Mouse (Mus musculus) neural tube, embryonic 15.5 days (tissue): Measurements from ENCODE around the gene Pdcd1. TPM values are rescaled to one million over a fixed set of nuclear protein-coding genes. Genes with fewer than 3 reads are reported as not detected.
"Not testable (repeated sequence)": the region's sequence is repeated elsewhere in the genome, so short reads cannot be mapped to it uniquely, and the experiment has no call there.

Source experiments
- ATAC-seq: fragments of 200-750 bp; cut with Nextera tagmentation; 2 replicates; pipeline ENCODE4 v1.8.0; 2017; ENCODE audit warnings: mild to moderate bottlenecking, moderate TSS enrichment, moderate library complexity; ENCODE audit not compliant: low FRiP score
- H3K27ac ChIP-seq: fragments of 300-500 bp; sonication (generic); replicated peaks from 2 replicates; pipeline ENCODE4 v1.5.1; 2015; ENCODE audit warnings: mild to moderate bottlenecking, inconsistent platforms
- H3K27me3 ChIP-seq: fragments of 300-500 bp; sonication (generic); replicated peaks from 2 replicates; pipeline ENCODE4 v1.6.1; 2015; ENCODE audit warnings: inconsistent platforms
- H3K36me3 ChIP-seq: fragments of 300-500 bp; sonication (generic); 2 replicates; pipeline ENCODE4 v1.6.1; 2015; ENCODE audit warnings: inconsistent platforms
- H3K4me1 ChIP-seq: fragments of 300-500 bp; sonication (generic); 2 replicates; pipeline ENCODE4 v1.6.1; 2015; ENCODE audit warnings: inconsistent platforms
- H3K4me2 ChIP-seq: fragments of 300-500 bp; sonication (generic); 2 replicates; pipeline ENCODE4 v1.6.1; 2015; ENCODE audit warnings: inconsistent platforms, mild to moderate bottlenecking, moderate library complexity
- H3K4me3 ChIP-seq: fragments of 300-500 bp; sonication (generic); replicated peaks from 2 replicates; pipeline ENCODE4 v1.5.1; 2015; ENCODE audit warnings: mild to moderate bottlenecking, inconsistent platforms
- H3K9ac ChIP-seq: fragments of 300-500 bp; sonication (generic); replicated peaks from 2 replicates; pipeline ENCODE4 v1.6.1; 2015; ENCODE audit warnings: mild to moderate bottlenecking, inconsistent platforms
- H3K9me3 ChIP-seq: fragments of 300-500 bp; sonication (generic); replicated peaks from 2 replicates; pipeline ENCODE4 v1.6.1; 2016; ENCODE audit warnings: inconsistent platforms
- WGBS: fragments of 180-500 bp; shearing (Covaris S2); methylation state at CpG from one replicate; pipeline ENCODE4 v1.1.7; 2015; ENCODE audit warnings: mixed read lengths; 5-methylcytosine and 5-hydroxymethylcytosine counted together
- polyA plus RNA-seq: library from polyadenylated mRNA; unstranded; fragments of >200 nt; fragmentation: Nextera tagmentation; extraction: Ambion mirVana; gene quantifications from 2 replicates; pipeline ENCODE4 v1.2.1, GENCODE M21; 2015

The Pdcd1 gene
- polyA plus RNA-seq: 2.1 TPM in 1 of 2 replicates, not detected in the other

DNA sequence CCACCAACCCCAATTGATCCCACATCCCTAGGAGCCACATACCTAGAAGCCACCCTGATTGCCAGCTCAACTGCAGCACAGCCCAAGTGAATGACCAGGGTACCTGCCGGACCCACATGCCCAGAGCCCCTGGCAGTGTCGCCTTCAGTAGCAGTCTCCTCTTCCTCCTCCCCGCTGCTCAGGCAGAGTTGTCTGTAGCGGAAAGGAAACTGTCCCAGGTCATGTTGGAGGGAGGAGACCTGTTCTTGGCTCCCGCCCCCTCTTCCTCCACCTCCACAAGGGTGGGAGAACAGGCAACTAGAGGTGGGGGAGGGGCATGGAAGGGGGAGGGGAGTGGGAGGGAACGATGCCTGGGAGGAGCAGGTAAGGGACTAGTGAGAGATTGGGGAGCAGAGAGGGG is at the start of gene Pdcd1:
Pdcd1 (minus strand) TSS at position 181 of the 400 bp plus-strand sequence.
- no peak for ATAC-seq
- WGBS: 57% methylated on average over 6 of the region's 6 CpGs
- no peaks in the 10 kb centered on the region for H3K36me3 ChIP-seq

DNA sequence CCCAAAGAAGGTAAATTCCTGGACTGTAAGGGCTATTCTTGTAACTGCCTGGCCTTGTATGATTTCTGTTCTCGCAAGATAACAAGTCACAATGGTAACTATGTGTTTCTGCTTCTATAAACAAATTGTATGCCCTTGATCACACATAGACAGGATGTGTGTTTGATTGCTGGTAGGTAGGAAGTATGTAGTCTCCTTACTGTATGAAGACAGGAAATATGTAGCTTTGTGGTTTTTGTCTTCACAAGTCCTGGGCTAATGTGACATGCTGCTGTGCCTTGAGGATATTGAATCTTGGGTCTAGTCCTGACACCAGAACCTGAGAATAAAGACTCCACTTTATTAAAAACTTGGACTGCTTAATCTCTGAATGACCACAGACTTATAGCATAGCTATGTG is 39.4 kb upstream of the Pdcd1 start:
- ATAC-seq: no peak
- no peaks in the 10 kb centered on the region for H3K36me3 ChIP-seq
- H3K4me2 ChIP-seq: no peak overlapping the region
- H3K27me3 ChIP-seq: no peaks in the 10 kb centered on the region
- H3K4me1 ChIP-seq: no peaks in the 10 kb centered on the region
- H3K9me3 ChIP-seq: no peaks in the 10 kb centered on the region
- no peak overlapping the region for H3K27ac ChIP-seq
- no peak overlapping the region for H3K4me3 ChIP-seq
- H3K9ac ChIP-seq: no peak overlapping the region
- WGBS: 84% methylated on average over 1 of the region's 1 CpGs

More for the DNA sequence above, at the start of gene Pdcd1:
- no peak within 1 kb of the TSS for H3K27ac ChIP-seq
- no peaks in the 10 kb centered on the region for H3K9me3 ChIP-seq
- no peak within 1 kb of the TSS for H3K9ac ChIP-seq
- no peaks in the 10 kb centered on the region for H3K27me3 ChIP-seq
- H3K4me3 ChIP-seq: no peak within 1 kb of the TSS
- no peaks in the 10 kb centered on the region for H3K4me1 ChIP-seq
- no peak within 1 kb of the TSS for H3K4me2 ChIP-seq

DNA sequence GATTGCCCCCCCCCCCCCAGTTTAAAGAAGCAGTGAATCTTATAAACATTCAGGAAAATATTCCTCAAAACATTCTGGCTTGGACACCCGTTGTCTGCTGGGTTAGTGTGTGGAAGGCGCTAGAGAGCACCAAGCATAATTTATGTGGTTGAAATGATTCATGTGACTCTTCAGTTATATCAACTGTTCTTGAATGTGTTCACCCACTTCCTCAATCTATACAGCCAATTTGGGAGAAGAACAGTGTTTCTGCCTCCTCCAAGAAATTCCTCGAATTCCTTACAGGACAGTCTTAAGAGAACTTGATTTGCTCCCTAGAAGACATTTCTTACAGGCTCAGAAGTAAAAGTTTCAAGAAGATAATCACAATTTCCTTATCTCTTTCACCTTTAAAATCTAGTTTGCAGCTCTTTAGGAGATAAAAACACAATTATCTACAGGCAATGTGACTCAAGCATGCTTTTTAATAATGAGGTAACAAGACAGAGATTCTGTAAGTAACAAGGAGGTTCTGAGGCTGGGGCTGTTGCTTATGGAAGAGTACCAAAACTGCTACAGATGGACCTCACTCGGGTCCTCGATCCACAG is 34.1 kb upstream of the Pdcd1 start:
- Histone ChIP-seq H3K27me3 (no peaks in the 10 kb centered on the region), H3K4me3 (no peak overlapping the region), H3K4me1 (no peaks in the 10 kb centered on the region), H3K4me2 (no peak overlapping the region), H3K36me3 (no peaks in the 10 kb centered on the region), H3K27ac (no peak overlapping the region), H3K9ac (no peak overlapping the region), H3K9me3 (no peaks in the 10 kb centered on the region)
- no peak for ATAC-seq
- WGBS: 88% methylated on average over 5 of the region's 5 CpGs

DNA sequence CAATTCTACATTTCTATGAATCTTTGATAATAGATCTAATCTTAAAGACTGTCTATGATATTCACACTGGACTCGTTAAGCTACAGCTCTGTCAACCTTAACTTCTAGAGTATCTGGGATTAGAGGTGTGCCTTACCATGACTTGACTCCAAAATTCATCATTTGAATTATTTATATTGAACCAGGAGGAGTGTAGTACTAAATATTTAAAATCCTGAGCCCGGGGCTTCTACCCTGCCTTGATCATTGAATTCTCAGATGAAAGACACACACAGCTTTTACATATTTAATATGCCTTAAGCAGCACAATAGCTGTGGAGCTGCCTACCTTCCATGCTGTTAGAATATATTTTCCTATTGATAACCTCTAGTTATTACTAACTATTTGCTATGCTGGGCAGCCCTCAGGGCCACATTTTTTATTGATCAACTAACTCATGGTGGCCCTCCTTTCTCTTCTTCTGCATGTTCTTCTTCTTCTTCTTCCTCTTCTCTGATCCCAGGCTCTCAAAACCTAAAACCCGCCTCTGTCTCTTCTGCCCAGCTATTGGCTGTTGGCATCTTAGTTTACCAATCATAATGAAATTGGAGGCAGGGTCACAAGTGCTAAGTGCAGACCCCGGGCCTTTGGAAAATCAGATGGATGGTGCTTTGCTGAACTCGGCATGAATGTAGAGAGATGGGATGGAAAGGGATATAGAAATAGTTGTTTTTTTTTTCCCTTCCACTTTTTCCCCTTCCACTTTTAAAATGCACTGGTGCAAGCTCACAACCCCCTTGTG is 33.2 kb upstream of the Pdcd1 start:
- no peak for ATAC-seq
- Histone ChIP-seq H3K4me1 (no peaks in the 10 kb centered on the region), H3K4me3 (no peak overlapping the region), H3K36me3 (no peaks in the 10 kb centered on the region), H3K9me3 (no peaks in the 10 kb centered on the region), H3K27ac (no peak overlapping the region), H3K27me3 (no peaks in the 10 kb centered on the region), H3K4me2 (no peak overlapping the region), H3K9ac (no peak overlapping the region)
- WGBS: 87% methylated on average over 5 of the region's 5 CpGs

DNA sequence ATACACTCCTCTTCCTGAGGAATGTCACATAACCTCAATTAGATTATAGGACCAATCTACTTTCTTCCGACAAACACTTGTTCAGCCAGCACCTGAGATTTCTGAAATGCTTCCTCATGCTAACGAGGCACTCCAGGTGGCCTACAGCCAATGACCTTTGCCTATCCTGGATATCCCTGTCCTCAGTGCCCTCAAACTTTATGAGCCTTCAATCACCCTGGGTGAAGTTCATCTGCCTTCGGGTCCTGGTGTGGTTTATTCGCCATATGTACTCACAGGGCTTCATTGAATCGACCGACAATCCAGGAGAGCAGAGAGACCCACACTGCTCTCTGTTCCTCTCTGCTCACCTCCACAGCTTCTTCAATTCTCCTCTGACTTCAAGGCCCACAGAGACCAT is 29.4 kb upstream of the Pdcd1 start:
- H3K27ac ChIP-seq: no peak overlapping the region
- ATAC-seq: no peak
- H3K4me2 ChIP-seq: no peak overlapping the region
- no peaks in the 10 kb centered on the region for H3K9me3 ChIP-seq
- H3K9ac ChIP-seq: no peak overlapping the region
- H3K36me3 ChIP-seq: no peaks in the 10 kb centered on the region
- no peaks in the 10 kb centered on the region for H3K4me1 ChIP-seq
- H3K27me3 ChIP-seq: no peaks in the 10 kb centered on the region
- 89% methylated on average over 6 of the region's 6 CpGs for WGBS
- H3K4me3 ChIP-seq: no peak overlapping the region

DNA sequence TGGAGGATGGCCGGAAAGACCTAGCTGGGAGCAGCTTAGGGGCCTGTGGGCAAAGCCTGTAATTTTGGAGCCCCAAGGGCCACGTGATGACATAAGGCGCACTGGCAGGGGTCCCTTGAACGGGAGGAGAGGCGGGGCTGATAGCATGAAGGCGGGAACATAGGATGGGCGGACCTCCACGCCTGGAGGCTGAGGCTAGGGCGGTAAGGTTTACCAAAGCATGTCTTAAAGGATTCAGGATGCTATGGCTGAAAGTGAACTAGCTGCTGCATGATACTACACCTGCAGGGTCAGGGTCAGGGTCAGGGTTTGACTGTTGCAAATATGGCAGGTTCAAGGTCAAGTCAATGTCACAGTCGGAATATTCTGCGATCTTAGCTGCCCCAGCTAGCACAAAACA is 28.8 kb upstream of the Pdcd1 start:
- WGBS: 68% methylated on average over 11 of the region's 11 CpGs
- no peak overlapping the region for H3K27ac ChIP-seq
- no peak overlapping the region for H3K4me3 ChIP-seq
- H3K36me3 ChIP-seq: no peaks in the 10 kb centered on the region
- no peaks in the 10 kb centered on the region for H3K27me3 ChIP-seq
- peak overlapping the region; percentile 38 for H3K4me2 ChIP-seq
- ATAC-seq: no peak
- H3K9ac ChIP-seq: no peak overlapping the region
- no peaks in the 10 kb centered on the region for H3K9me3 ChIP-seq
- H3K4me1 ChIP-seq: no peaks in the 10 kb centered on the region

DNA sequence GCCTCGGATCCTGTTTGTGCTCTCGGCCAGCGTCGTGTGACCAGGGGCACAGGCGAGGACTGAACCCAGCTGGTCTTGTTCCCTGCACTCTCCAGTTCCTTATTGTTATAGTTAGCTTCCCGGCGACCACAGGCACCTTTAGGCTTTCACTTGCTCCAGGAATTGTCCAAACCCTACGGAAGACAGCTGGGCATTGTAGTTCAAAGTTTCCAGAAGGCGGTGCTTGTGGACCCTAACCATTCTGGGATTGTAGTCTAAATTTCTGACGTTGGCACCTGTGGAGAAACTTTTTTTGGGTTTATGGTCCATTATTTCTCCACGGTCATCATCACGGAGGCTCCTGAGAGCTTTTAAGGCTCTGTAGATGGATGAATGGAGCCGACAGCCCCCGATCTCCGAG is 28.4 kb upstream of the Pdcd1 start:
- no peak overlapping the region for H3K4me3 ChIP-seq
- H3K27ac ChIP-seq: no peak overlapping the region
- H3K36me3 ChIP-seq: no peaks in the 10 kb centered on the region
- H3K4me2 ChIP-seq: peak overlapping the region; percentile 38
- 53% methylated on average over 15 of the region's 15 CpGs for WGBS
- no peaks in the 10 kb centered on the region for H3K9me3 ChIP-seq
- H3K4me1 ChIP-seq: no peaks in the 10 kb centered on the region
- no peak for ATAC-seq
- H3K9ac ChIP-seq: no peak overlapping the region
- H3K27me3 ChIP-seq: no peaks in the 10 kb centered on the region

DNA sequence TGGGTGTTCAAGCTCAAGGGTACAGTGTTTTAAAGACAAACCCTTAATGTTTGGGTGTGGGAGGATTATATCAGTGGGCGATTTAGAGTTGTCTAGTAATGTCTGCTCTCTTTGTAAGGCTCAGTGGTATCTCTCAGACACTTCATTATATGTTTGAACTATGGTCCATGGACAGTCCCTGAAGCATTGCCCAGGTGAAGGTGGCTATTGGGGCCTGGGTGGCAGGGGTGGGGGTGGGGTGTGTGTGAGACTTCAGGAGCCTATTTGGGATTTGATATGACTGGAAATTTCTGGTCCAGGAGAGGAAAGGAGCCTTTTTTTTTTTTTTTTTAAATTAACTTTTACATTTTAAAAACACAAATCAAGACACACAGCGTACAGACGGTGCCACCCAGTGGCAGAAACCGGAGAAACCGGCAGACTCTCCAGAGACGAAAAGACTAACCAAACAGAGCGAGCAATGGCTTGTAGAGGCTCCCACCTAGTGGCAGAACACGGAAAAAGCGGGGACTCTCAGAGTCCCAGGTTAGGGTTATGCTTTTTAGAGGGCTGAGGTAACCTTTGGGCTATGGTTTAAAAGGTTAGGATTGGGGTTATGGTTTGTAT is 26.6 kb upstream of the Pdcd1 start:
- Histone ChIP-seq H3K27me3 (no peaks in the 10 kb centered on the region), H3K4me3 (no peak overlapping the region), H3K9me3 (no peaks in the 10 kb centered on the region), H3K4me1 (no peaks in the 10 kb centered on the region), H3K4me2 (no peak overlapping the region), H3K27ac (no peak overlapping the region), H3K9ac (no peak overlapping the region), H3K36me3 (no peaks in the 10 kb centered on the region)
- peak; percentile 92 for ATAC-seq
- 4% methylated on average over 9 of the region's 9 CpGs for WGBS

DNA sequence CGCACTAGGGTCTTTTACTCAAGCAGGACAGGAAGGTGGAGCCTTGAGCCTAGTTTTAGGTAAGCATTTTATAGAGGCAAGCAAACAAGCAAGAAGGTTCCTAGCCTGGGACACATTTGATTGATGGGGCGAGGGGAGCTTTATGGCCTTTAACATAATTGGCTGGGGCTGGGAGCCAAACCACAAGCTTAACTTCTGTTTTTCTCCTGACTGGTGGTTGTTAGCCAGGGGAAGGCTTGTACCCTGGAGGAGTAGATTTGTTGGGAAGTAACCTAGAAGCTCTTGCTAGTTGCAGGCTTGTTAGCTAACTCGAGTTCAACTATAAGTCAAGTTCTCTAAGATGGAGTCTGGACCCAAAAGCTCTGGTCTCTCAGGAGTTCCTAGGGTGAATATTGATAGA is 26.0 kb upstream of the Pdcd1 start:
- Histone ChIP-seq H3K9ac (no peak overlapping the region), H3K4me2 (no peak overlapping the region), H3K9me3 (no peaks in the 10 kb centered on the region), H3K27ac (no peak overlapping the region), H3K27me3 (no peaks in the 10 kb centered on the region), H3K4me1 (no peaks in the 10 kb centered on the region), H3K4me3 (no peak overlapping the region), H3K36me3 (no peaks in the 10 kb centered on the region)
- 63% methylated on average over 3 of the region's 3 CpGs for WGBS
- ATAC-seq: 0 out of 2 replicates have a peak, but pooled peaks have one; percentile 12

DNA sequence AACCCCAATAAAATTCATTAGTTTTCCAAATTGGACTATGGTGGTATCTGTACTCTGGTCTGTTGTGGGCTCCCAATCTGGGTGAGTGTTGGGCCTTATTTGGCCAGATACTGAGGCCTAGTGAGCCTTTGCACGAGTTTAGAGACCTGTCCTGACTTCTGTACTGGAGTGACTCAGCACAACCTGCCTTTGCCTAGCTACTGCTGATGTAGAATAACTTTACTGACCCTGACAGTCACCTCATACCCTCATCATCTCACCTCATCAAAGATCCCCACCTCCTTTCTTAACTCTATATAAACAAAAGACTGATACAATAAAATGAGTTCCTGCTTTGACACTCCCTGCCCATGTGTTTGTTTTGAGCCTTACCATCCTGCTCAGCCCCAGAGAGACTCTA is 24.3 kb upstream of the Pdcd1 start:
- Histone ChIP-seq H3K9me3 (no peaks in the 10 kb centered on the region), H3K9ac (no peak overlapping the region), H3K27me3 (no peaks in the 10 kb centered on the region), H3K36me3 (no peaks in the 10 kb centered on the region), H3K4me3 (no peak overlapping the region), H3K4me1 (no peaks in the 10 kb centered on the region), H3K27ac (no peak overlapping the region), H3K4me2 (no peak overlapping the region)
- 35% methylated on average over 1 of the region's 1 CpGs for WGBS
- ATAC-seq: no peak

DNA sequence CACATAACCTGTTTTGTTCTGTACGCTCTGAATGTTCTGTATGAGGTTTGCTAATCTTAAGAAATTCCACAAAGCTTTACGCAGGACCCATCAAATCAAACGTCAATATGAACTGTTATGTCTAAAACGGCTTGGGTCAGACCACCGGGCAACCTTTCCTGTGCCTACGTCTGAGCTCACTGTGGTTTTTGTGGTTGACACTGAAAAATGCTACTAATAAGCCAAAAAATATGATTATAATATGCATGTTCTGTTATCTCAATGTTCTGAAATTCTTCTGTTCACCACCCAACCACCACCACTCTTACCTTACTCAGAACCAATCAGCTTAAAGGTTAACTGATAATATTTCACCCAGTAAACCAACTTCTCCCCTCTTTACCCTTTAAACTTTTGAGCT is 22.4 kb upstream of the Pdcd1 start:
- no peak for ATAC-seq
- Histone ChIP-seq H3K36me3 (no peaks in the 10 kb centered on the region), H3K27me3 (no peaks in the 10 kb centered on the region), H3K9ac (no peak overlapping the region), H3K27ac (no peak overlapping the region), H3K4me1 (no peaks in the 10 kb centered on the region), H3K4me3 (no peak overlapping the region), H3K4me2 (no peak overlapping the region), H3K9me3 (no peaks in the 10 kb centered on the region)
- 92% methylated on average over 6 of the region's 6 CpGs for WGBS

DNA sequence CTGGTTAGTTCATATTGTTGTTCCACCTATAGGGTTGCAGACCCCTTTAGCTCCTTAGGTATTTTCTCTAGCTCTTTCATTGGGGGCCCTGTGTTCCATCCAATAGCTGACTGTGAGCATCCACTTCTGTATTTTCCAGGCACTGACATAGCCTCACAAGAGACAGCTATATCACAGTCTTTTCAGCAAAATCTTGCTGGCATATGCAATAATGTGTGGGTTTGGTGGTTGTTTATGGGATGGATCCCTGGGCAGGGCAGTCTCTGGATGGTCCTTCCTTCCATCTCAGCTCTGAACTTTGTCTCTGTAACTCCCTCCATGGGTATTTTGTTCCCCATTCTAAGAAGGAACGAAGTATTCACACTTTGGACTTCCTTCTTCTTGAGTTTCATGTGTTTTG is 5.9 kb upstream of the Pdcd1 start:
- not testable (repeated sequence) for H3K4me1 ChIP-seq, H3K9me3 ChIP-seq, H3K27ac ChIP-seq, H3K27me3 ChIP-seq, H3K36me3 ChIP-seq, H3K9ac ChIP-seq, H3K4me3 ChIP-seq, H3K4me2 ChIP-seq, ATAC-seq
- WGBS: 73% methylated on average over 1 of the region's 1 CpGs
